In genomic region chr11:49410540-49410939, GRCm38 (mm10) we compare ENCODE assay signal across 8 mouse cellular contexts. TPM values are rescaled to one million over a fixed set of nuclear protein-coding genes. Genes with fewer than 3 reads are reported as not detected.
DNase-seq lines count a peak whose midpoint lies in the region; ATAC-seq lines count a peak whose summit lies in the region.

No protein-coding gene starts in this region.

- no peak overlapping the region for H3K27ac ChIP-seq in embryonic facial prominence, embryonic 11.5 days (replicated peaks; ENCODE audit: low read depth, low read length)
- no peak overlapping the region for H3K27ac ChIP-seq in embryonic facial prominence, embryonic 10.5 days (replicated peaks)
- no peak overlapping the region for H3K27ac ChIP-seq in liver, embryonic 11.5 days (ENCODE audit: low read depth, low read length)
- H3K27ac ChIP-seq in liver, embryonic 12.5 days = no peak overlapping the region

- DNase-seq in embryonic facial prominence, embryonic 11.5 days (ENCODE audit: low spot score) = peak; percentile 57
- no peak for DNase-seq in embryonic facial prominence, embryonic 10.5 days (ENCODE audit: low spot score)
- DNase-seq in liver, embryonic 11.5 days (ENCODE audit: low spot score) = no peak
- peak; percentile 66 for DNase-seq in brain, adult 2 months (ENCODE audit: low read depth, low spot score)
- peak; percentile 15 for DNase-seq in lung, postnatal 25 days (ENCODE audit: low spot score)
- no peak for DNase-seq in urinary bladder, postnatal 36 days (ENCODE audit: low spot score in 2 of 2)
- no peak for DNase-seq in ovary, postnatal 10 days (ENCODE audit: low spot score)

- H3K9ac ChIP-seq in embryonic facial prominence, embryonic 11.5 days (replicated peaks; ENCODE audit: low read length) = no peak overlapping the region
- no peak overlapping the region for H3K9ac ChIP-seq in liver, embryonic 11.5 days (ENCODE audit: low read depth, low read length)
- no peak overlapping the region for H3K9ac ChIP-seq in liver, embryonic 12.5 days

- H3K9me3 ChIP-seq in embryonic facial prominence, embryonic 11.5 days (replicated peaks; ENCODE audit: control insufficient read depth, low read length) = no peaks in the 10 kb centered on the region
- no peaks in the 10 kb centered on the region for H3K9me3 ChIP-seq in embryonic facial prominence, embryonic 10.5 days
- H3K9me3 ChIP-seq in liver, embryonic 11.5 days (ENCODE audit: control insufficient read depth, low read length) = no peaks in the 10 kb centered on the region
- H3K9me3 ChIP-seq in liver, embryonic 12.5 days (replicated peaks) = no peaks in the 10 kb centered on the region

- no peaks in the 10 kb centered on the region for H3K27me3 ChIP-seq in embryonic facial prominence, embryonic 11.5 days (ENCODE audit: control insufficient read depth, insufficient read depth, low read length)
- no peaks in the 10 kb centered on the region for H3K27me3 ChIP-seq in embryonic facial prominence, embryonic 10.5 days (replicated peaks; ENCODE audit: low read depth, poor library complexity, severe bottlenecking)
- H3K27me3 ChIP-seq in liver, embryonic 11.5 days (replicated peaks; ENCODE audit: control insufficient read depth, insufficient read depth, low read length) = no peaks in the 10 kb centered on the region
- no peaks in the 10 kb centered on the region for H3K27me3 ChIP-seq in liver, embryonic 12.5 days (replicated peaks)

- no peak for ATAC-seq in embryonic facial prominence, embryonic 11.5 days (replicated peaks; ENCODE audit: insufficient number of reproducible peaks, low FRiP score, low TSS enrichment, low read depth)
- ATAC-seq in liver, embryonic 11.5 days (replicated peaks; ENCODE audit: low FRiP score) = 0 out of 2 replicates have a peak, but pooled peaks have one; percentile 43
- ATAC-seq in liver, embryonic 12.5 days = no peak

- H3K4me1 ChIP-seq in embryonic facial prominence, embryonic 11.5 days (ENCODE audit: control insufficient read depth, insufficient read depth, low read length) = no peaks in the 10 kb centered on the region
- no peaks in the 10 kb centered on the region for H3K4me1 ChIP-seq in embryonic facial prominence, embryonic 10.5 days
- H3K4me1 ChIP-seq in liver, embryonic 11.5 days (replicated peaks; ENCODE audit: control insufficient read depth, insufficient read depth, low read length) = no peaks in the 10 kb centered on the region
- H3K4me1 ChIP-seq in liver, embryonic 12.5 days = no peaks in the 10 kb centered on the region

- no peak overlapping the region for H3K4me3 ChIP-seq in embryonic facial prominence, embryonic 11.5 days (ENCODE audit: low read depth, low read length)
- H3K4me3 ChIP-seq in embryonic facial prominence, embryonic 10.5 days = no peak overlapping the region
- no peak overlapping the region for H3K4me3 ChIP-seq in liver, embryonic 11.5 days (ENCODE audit: low read depth, low read length)
- H3K4me3 ChIP-seq in liver, embryonic 12.5 days = no peak overlapping the region

- 26% methylated on average over 1 of the region's 1 CpGs for WGBS in embryonic facial prominence, embryonic 11.5 days
- WGBS in embryonic facial prominence, embryonic 10.5 days = 28% methylated on average over 1 of the region's 1 CpGs
- WGBS in liver, embryonic 11.5 days = 19% methylated on average over 1 of the region's 1 CpGs
- WGBS in liver, embryonic 12.5 days (ENCODE audit: insufficient replicate concordance) = 14% methylated on average over 1 of the region's 1 CpGs

- no peak overlapping the region for H3K4me2 ChIP-seq in embryonic facial prominence, embryonic 11.5 days (ENCODE audit: low read depth, low read length)
- no peak overlapping the region for H3K4me2 ChIP-seq in liver, embryonic 11.5 days
- no peak overlapping the region for H3K4me2 ChIP-seq in liver, embryonic 12.5 days

- no peaks in the 10 kb centered on the region for H3K36me3 ChIP-seq in embryonic facial prominence, embryonic 11.5 days (replicated peaks; ENCODE audit: control insufficient read depth, insufficient read depth, low read depth, low read length)
- no peaks in the 10 kb centered on the region for H3K36me3 ChIP-seq in embryonic facial prominence, embryonic 10.5 days (replicated peaks)
- H3K36me3 ChIP-seq in liver, embryonic 11.5 days (ENCODE audit: control insufficient read depth, insufficient read depth, low read length) = no peaks in the 10 kb centered on the region
- H3K36me3 ChIP-seq in liver, embryonic 12.5 days = no peaks in the 10 kb centered on the region

RNA-seq across cellular contexts. Expression of gene Olfr1389, which starts 12.3 kb away (rescaled TPM):
- polyA plus RNA-seq in embryonic facial prominence, embryonic 11.5 days (2014; fragmentation: Nextera tagmentation; extraction: Ambion mirVana) = not detected in 2 replicates
- not detected in 2 replicates for polyA plus RNA-seq in embryonic facial prominence, embryonic 10.5 days (2016; fragmentation: Nextera tagmentation; extraction: Ambion mirVana)
- not detected in 2 replicates for polyA plus RNA-seq in liver, embryonic 11.5 days (2014; fragmentation: Nextera tagmentation; extraction: Ambion mirVana)
- polyA plus RNA-seq in liver, embryonic 12.5 days (2016; fragmentation: Nextera tagmentation; extraction: Ambion mirVana) = not detected in 2 replicates

RNA-seq across cellular contexts. Expression of gene Olfr1388, which starts 25.9 kb away (rescaled TPM):
- 0.22 and 0.38 TPM in 2 replicates for polyA plus RNA-seq in embryonic facial prominence, embryonic 11.5 days (2014; fragmentation: Nextera tagmentation; extraction: Ambion mirVana)
- polyA plus RNA-seq in embryonic facial prominence, embryonic 10.5 days (2016; fragmentation: Nextera tagmentation; extraction: Ambion mirVana) = 0.42 and 0.57 TPM in 2 replicates
- polyA plus RNA-seq in liver, embryonic 11.5 days (2014; fragmentation: Nextera tagmentation; extraction: Ambion mirVana) = 0.19 and 0.21 TPM in 2 replicates
- polyA plus RNA-seq in liver, embryonic 12.5 days (2016; fragmentation: Nextera tagmentation; extraction: Ambion mirVana) = 0.07 and 0.11 TPM in 2 replicates

RNA-seq across cellular contexts. Expression of gene Olfr1387, which starts 44.6 kb away (rescaled TPM):
- polyA plus RNA-seq in embryonic facial prominence, embryonic 11.5 days (2014; fragmentation: Nextera tagmentation; extraction: Ambion mirVana) = not detected in 2 replicates
- polyA plus RNA-seq in embryonic facial prominence, embryonic 10.5 days (2016; fragmentation: Nextera tagmentation; extraction: Ambion mirVana) = not detected in 2 replicates
- polyA plus RNA-seq in liver, embryonic 11.5 days (2014; fragmentation: Nextera tagmentation; extraction: Ambion mirVana) = not detected in 2 replicates
- not detected in 2 replicates for polyA plus RNA-seq in liver, embryonic 12.5 days (2016; fragmentation: Nextera tagmentation; extraction: Ambion mirVana)

RNA-seq across cellular contexts. Expression of gene Olfr1386, which starts 54.3 kb away (rescaled TPM):
- not detected in 2 replicates for polyA plus RNA-seq in embryonic facial prominence, embryonic 11.5 days (2014; fragmentation: Nextera tagmentation; extraction: Ambion mirVana)
- not detected in 2 replicates for polyA plus RNA-seq in embryonic facial prominence, embryonic 10.5 days (2016; fragmentation: Nextera tagmentation; extraction: Ambion mirVana)
- not detected in 2 replicates for polyA plus RNA-seq in liver, embryonic 11.5 days (2014; fragmentation: Nextera tagmentation; extraction: Ambion mirVana)
- not detected in 2 replicates for polyA plus RNA-seq in liver, embryonic 12.5 days (2016; fragmentation: Nextera tagmentation; extraction: Ambion mirVana)

Comparison
In these comparisons a context has a peak if more than half of its experiments do, and no peak if none do; other contexts are left out.
1. DNase-seq: peak in embryonic facial prominence, embryonic 11.5 days (single experiment), brain, adult 2 months (single experiment) and lung, postnatal 25 days (single experiment); none in embryonic facial prominence, embryonic 10.5 days (single experiment), liver, embryonic 11.5 days (single experiment), urinary bladder, postnatal 36 days (0 of 2) and ovary, postnatal 10 days (single experiment).